Mouse (Mus musculus): Measurements from ENCODE around the gene Pkib.
A peak's percentile ranks its signal among the peaks of the same experiment; 100 is the strongest.

Pkib gene

GRCm38 (mm10) chr10:57741351-57741750, 109.6 kb downstream of the Pkib start:
- no peak for DNase-seq

GRCm38 (mm10) chr10:57743045-57743444, 111.3 kb downstream of the Pkib start:
- DNase-seq = no peak

DNA sequence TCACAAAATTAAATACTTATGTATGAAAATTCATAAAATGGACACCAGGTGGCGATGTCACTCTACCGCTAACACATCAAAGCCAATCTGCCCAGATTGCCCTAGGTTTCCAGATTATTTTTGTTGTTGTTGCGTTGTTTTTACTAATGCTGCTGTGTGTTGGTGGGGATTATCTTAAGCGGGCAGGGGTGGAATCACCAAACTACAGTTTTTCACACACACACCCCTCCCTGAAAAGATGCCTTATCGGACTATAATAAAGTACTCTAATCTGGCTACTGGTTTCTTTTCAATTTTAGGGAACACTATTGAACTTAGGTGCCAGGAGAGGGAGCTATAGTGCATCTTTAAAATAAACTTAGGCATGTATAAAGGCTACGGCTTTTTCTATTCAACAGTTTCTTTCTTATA, 111.8 kb downstream of the Pkib start:
- peak; percentile 13 to 33 for DNase-seq

DNA sequence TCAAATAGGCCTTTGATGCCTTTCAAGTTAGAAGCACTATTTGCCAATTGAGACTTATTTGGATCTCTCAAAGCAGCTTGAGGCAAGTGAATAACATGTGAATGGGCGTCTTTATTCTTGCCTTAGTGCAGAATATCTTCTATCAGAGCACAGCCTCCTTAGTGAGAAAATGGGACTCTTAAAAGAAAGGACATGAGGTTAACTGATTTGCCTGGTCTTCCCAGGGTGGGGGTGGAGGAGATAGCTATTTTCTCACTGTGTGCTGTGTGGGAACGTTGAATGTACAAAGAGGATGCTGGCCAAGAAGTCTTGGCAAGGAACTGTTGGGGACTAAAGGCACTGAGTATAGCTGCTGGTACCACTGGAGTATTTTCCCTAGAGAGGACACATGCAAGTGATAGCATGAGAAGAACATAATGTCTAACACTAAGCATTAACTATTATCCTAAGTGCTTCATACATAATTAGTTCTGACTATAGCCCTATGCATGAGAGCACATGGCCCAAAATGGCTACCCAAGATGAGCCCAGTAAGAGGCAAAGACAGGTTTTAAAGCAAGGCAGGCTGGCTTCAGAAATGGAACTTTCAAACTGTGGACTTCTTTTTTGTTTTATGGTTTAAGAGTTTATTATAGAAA, 112.5 kb downstream of the Pkib start:
- DNase-seq = no peak

DNA sequence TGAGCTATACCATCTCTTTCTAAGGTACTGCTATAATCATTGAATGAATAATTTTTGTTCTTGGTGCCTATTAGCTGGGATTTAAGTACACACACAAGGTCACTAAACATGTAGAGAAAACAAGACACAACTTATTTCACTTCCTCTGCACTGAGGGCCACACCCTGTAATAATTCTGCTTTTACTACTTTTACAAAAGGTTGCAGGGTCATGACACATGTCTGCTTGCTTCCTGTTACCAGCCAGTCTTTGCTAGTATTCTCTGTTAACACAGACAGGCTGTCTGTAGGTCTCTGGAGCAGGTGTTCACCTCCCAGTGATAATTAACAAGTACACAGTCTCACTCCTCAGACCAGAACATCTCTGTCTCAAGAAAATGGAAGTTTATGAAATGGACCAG, 113.7 kb downstream of the Pkib start:
- DNase-seq = no peak

DNA sequence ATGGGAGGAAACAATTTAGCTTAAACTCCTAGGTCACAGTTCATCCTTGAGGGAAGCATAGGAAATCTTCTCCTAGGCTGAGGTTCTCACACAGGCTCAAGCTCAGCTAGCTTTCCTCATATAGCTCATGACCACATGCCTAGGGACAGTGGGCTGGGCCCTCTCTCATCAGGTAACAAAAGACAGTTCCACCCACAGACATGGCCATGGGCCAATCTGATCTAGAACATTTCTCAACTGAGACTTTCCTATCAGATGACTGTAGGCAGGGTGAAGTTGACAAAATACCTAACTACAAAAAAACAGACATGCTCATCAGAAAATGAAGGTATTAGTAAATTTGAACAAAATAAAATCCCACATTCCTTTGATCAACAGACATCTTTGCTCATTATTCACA, 115.3 kb downstream of the Pkib start:
- DNase-seq = no peak

GRCm38 (mm10) chr10:57753343-57753742, 121.6 kb downstream of the Pkib start:
- DNase-seq = peak; percentile 7 to 9

- DNase-seq = no peak
Observed at GRCm38 (mm10) chr10:57755201-57755736, 123.5 kb downstream of the Pkib start.

DNA sequence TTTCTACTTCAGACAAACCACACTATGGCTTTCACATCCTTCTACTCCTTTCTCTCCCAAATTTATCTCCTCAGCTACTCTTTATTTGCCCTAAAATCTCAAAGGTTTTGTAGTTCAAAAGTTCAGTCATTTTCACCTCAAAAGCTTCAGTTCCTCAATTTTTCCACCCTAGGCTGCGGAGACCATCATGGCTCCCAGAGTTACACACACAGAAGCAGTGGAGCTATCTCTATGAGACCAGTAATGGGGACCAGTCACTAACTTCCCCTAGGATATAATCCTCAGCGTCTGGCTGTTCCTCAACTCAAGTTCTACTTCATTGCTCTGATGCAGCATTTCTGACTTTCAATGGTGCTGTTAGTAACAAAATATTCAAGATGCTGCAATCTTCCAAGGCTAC, 127.2 kb downstream of the Pkib start:
- DNase-seq = no peak

DNA sequence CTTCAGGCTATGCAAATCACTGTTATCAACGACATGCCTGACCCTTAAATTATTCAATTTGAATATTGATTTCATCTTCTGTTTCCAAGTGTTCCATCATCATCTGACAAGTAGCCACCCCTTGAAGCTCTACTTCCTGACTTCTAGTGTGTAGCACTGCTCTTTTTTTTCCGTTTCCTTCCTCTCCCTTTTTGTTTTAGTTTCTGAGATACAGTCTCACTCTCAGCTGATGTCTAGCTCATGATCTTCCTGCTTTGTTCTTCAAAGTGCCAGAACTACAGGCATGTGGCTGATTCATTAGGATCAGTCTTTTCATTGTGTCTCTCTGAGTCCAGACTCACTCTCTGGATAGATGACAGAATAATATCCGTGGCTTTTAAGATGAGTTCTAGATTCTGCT, 128.9 kb downstream of the Pkib start:
- DNase-seq = no peak

DNA sequence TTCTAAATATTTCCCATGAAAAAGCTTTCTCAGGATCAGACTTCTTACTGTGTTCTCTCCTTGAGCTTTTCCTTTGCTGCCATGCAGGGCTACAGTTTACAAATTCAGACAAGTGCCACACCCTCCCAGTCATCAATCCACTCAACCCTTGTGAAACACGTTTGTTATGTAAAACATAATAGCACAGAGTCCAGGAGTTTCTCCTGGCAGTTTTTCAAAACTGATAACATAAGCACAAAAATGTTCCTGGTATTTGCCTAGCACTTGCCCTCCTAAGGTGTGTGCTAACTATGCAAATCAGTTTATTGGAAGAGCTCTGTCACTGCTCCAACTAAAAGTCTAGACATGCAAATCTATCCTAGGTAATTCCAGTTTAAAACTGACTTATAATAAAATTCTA, 131.3 kb downstream of the Pkib start:
- no peak for DNase-seq

- DNase-seq = no peak
Observed at GRCm38 (mm10) chr10:57783289-57784130, 151.7 kb downstream of the Pkib start.

DNA sequence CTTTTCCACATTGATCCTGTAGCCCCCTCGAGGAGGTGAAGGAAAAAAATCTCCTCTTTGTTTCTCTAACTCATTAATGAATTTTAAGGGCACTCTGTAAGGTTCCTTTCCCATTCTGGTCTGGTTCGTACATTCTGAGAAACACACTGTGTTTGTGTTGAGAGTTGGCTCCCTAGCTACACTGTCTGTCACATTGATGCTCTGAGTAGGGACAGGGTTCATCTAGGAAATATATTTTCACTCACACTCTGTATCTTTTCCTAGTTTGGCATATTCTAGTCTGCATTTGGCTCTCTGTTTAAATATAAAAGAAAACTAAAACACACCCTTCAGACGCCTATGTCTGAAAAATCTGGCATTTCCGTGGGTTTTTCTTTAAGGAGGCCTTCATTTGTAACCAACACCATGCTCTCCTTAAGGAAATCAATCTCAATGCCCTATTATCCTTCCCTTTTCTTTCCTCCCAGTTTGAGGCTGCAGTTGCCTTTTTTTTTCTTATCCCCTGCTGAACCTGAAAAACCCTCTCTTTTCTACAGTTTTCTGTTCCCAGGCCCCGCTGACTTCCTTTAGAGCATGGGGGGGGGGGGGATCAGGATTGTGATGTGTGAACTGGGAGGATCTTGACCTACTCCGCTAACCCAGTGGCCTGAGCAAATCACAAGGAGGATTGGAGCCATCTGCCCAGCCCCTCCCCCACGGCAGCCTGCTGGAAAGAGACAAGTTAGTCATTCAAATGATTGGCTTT, 152.5 kb downstream of the Pkib start:
- no peak for DNase-seq

GRCm38 (mm10) chr10:57784876-57785150, 153.0 kb downstream of the Pkib start, which contains the start of gene Fabp7:
TSS of gene Fabp7 (plus strand) at chr10:57784881.
- DNase-seq = no peak

- no peak for DNase-seq
Observed at GRCm38 (mm10) chr10:57785552-57785951, 153.8 kb downstream of the Pkib start.

Data from thymus, postnatal 36 days (tissue).